Mouse (Mus musculus): ENCODE results near the gene Eif4e.

Eif4e gene

DNA sequence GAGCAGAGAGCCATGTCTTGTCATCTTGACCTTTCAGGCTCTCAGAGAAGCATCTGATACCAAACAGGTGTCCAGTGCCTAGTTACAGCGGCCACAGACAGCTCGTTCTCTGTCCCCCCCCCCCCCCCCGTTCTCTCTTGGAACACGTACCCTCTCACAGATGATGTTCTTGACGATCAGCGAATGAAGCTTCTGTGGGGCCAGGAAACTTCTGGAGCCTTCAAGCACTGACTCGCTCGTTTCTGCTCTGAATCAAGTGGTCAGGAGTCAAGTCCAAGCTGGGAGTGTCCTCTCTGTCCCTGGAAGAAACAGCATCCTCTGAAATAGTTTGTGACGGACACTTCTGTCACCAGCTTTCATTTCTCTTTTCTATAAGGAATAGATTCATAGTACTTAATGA lies 62.0 kb downstream of the Eif4e start:
- no peak for DNase-seq

DNA sequence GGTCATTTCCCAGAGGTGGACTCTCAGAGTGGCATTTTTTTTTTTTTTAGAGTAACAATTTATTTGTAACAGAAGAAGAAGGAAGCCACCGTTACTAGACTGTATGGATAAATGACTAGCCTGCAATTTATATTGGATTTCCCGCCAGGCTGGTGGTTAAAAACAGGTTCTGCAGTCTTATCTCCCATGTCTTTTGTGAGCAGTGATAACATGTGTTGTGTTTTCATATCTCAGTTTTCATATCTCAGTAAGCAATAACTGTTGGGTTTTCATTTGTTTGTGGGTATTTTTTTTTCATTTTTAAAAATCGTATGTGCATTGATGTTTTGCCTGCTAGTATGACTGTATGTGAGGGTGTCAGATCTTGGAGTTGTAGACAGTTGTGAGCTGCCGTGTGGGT lies 65.0 kb downstream of the Eif4e start:
- DNase-seq, result no peak

DNA sequence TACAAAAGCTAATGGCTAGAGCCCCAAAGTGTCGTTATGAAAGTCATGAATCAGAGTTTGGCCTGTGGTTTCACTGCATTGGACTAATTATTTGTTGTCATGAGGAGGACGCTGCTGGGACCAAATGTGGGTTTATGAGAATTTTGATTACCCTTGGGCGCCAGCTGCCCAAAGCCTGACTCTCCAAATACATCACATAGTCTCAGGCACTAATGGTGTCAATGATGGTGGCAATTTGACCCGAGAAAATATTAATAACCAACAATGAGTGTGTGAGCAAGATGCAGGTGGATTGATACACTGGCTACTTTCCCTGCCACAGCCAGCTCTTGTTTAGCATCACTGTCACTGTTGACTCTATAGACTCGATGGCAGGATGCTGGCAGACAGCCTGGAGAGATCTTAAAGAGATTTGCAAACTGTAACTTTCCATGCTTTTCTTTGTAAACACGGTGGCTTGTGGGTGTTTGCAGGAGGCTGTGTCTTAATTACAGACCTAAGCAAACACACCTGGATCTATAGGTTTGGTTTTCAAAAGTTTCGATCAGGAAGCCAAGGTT lies 65.9 kb downstream of the Eif4e start:
- no peak for DNase-seq

DNA sequence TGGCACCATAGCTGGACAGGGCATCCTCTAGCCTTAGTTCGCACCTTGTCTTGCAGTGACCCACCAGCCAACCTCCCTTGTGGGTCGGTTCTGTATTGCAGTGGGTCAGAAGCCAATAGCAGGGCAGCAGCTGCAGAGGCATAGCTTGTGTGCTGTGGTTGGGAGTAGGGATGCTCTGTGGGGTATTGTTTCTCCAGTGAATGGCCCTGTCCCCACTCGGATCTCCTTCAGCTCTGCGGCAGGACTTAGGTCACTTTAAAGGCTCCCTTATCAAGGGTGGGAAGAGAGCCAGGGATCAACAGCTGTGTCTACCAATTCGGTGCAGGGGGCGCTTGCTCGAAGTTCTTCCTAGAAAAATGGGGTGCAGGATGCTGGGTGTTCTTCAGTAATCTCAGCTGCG lies 67.2 kb downstream of the Eif4e start:
- DNase-seq, result no peak

DNA sequence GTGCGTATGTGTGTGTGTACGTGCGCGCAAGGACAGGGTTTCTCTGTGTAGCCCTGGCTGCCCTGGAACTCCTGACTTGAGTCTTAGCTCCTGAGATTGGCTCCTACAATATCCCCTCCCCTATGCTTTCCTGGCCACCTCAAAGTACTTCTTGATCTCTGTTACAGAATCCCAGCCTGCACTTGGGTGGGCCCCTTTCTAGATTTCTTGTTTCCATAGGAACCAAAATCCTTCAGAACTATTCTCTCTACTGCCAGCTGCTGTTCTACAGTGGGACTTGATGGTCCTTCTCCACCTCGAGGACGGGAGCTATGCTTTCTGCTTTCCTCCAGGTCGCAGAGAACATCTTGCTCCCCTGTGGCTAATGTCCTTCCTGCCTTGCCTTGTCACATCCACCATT lies 67.9 kb downstream of the Eif4e start:
- no peak for DNase-seq

DNA sequence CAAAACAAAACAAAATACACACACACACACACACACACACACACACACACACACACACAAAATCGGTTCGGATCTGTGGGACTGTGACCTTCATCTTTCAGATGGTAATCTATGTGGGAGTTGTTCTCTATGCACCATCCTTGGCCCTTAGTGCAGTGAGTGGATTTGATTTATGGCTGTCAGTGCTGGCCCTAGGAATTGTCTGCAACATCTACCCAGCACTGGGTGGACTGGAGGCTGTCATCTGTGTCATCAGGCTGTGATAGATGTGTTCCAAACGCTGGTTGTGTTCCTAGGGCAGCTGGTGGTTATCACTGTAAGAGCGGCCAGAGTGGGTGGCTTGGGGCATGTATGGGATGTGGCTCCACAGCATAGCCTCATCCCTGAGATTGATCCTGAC lies 75.1 kb downstream of the Eif4e start:
- no peak for DNase-seq

DNA sequence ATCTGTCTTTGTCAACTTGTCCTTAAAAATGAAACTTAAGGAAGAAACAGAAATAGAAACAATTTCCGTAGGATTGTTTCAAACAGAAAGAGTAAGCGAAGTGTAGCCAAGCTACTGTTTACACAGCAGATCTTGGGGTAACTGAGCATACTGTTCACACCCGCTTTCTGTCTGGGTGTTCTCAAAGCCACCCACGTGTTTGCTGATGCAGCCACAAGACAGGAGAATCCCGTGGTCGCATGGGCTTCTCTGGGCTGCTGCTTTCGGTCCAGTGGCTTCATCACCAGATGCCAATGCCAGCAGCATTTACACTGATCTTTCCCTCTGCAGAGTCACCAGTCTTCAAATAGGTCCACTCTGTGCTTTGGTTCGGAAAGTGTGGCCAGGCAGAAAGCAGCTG lies 79.2 kb downstream of the Eif4e start:
- no peak for DNase-seq

DNA sequence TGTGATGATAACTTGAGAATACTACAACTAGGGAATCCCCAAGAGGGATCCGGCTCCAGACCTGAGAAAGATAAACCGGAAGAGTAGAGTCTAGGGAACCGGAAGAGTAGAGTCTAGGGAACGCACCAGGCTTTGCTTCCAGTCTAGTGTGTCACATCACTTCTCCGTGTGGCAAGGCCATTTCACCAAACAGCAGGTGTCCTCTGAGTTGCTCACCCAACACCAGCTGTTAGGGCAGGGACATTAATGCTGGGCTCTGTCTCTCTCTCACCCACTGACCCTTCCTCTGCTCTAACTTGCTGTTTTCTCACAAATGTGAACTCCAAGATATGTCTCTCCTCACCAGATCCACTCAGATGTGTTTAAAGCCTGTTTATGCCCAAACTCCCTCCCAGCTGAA lies 82.7 kb downstream of the Eif4e start:
- no peak for DNase-seq
